Mouse (Mus musculus) heart, embryonic 14.5 days (tissue): ENCODE data around the gene Camsap1. TPM values are rescaled to one million over a fixed set of nuclear protein-coding genes. Genes with fewer than 3 reads are reported as not detected.
A peak's percentile ranks its signal among the peaks of the same experiment; 100 is the strongest.

Source experiments
- ATAC-seq: fragments of 200-750 bp; cut with Nextera tagmentation; 2 replicates; pipeline ENCODE4 v1.8.0; 2017; ENCODE audit warnings: low read depth, moderate TSS enrichment; ENCODE audit not compliant: insufficient number of reproducible peaks, insufficient read depth, low FRiP score
- H3K27ac ChIP-seq, 2 experiments: fragments of 200-500 bp in 1 of 2; fragments of 300-500 bp in 1 of 2; sonication (generic) in 1 of 2; replicated peaks in 1 of 2; 2 replicates each; pipeline ENCODE4 v1.5.1; 2012 to 2014; ENCODE audit warnings: low read depth in 2 of 2, low read length in 2 of 2, control low read depth in 1 of 2, mild to moderate bottlenecking in 1 of 2, mixed read lengths in 1 of 2; ENCODE audit not compliant: control insufficient read depth in 1 of 2, insufficient read depth in 1 of 2
- H3K27me3 ChIP-seq: fragments of 300-500 bp; sonication (generic); 2 replicates; pipeline ENCODE4 v1.6.1; 2014; ENCODE audit warnings: mild to moderate bottlenecking, low read length, control low read depth; ENCODE audit not compliant: control insufficient read depth, insufficient read depth
- H3K36me3 ChIP-seq: fragments of 300-500 bp; sonication (generic); 2 replicates; pipeline ENCODE4 v1.6.1; 2014; ENCODE audit warnings: mild to moderate bottlenecking, control low read depth, low read length, mixed read lengths; ENCODE audit not compliant: control insufficient read depth, insufficient read depth
- H3K4me1 ChIP-seq, 2 experiments: fragments of 200-500 bp in 1 of 2; fragments of 300-500 bp in 1 of 2; sonication (generic) in 1 of 2; 2 replicates each; pipeline ENCODE4 v1.6.1; 2012 to 2014; ENCODE audit warnings: low read length in 2 of 2, control low read depth in 1 of 2, mixed read lengths in 1 of 2; ENCODE audit not compliant: control insufficient read depth in 2 of 2, insufficient read depth in 2 of 2
- H3K4me2 ChIP-seq: fragments of 300-500 bp; sonication (generic); 2 replicates; pipeline ENCODE4 v1.6.1; 2014; ENCODE audit warnings: mild to moderate bottlenecking, low read length
- H3K4me3 ChIP-seq, 2 experiments: fragments of 200-500 bp in 1 of 2; fragments of 300-500 bp in 1 of 2; sonication (generic) in 1 of 2; 2 replicates each; pipeline ENCODE4 v1.5.1; 2012 to 2014; ENCODE audit warnings: low read length in 2 of 2, mild to moderate bottlenecking in 2 of 2, control low read depth in 1 of 2, low read depth in 1 of 2, moderate library complexity in 1 of 2; ENCODE audit not compliant: control insufficient read depth in 1 of 2, insufficient read depth in 1 of 2
- H3K9ac ChIP-seq: fragments of 300-500 bp; sonication (generic); 2 replicates; pipeline ENCODE4 v1.6.1; 2014; ENCODE audit warnings: mild to moderate bottlenecking, low read length
- H3K9me3 ChIP-seq: fragments of 300-500 bp; sonication (generic); 2 replicates; pipeline ENCODE4 v1.6.1; 2016; ENCODE audit warnings: low read length, control low read depth; ENCODE audit not compliant: control insufficient read depth
- WGBS: fragments of 180-500 bp; shearing (Covaris S2); extraction: QIAGEN DNeasy Blood & Tissue Kit; methylation state at CpG from one replicate; pipeline ENCODE4 v1.1.7; 2014; 5-methylcytosine and 5-hydroxymethylcytosine counted together
- polyA plus RNA-seq: library from polyadenylated mRNA; unstranded; fragments of >200 nt; fragmentation: Nextera tagmentation; extraction: Ambion mirVana; gene quantifications from 2 replicates; pipeline ENCODE4 v1.2.1, GENCODE M21; 2014

Camsap1 gene
- polyA plus RNA-seq, 1 experiment from 2014 or later, result 15.5 TPM

DNA sequence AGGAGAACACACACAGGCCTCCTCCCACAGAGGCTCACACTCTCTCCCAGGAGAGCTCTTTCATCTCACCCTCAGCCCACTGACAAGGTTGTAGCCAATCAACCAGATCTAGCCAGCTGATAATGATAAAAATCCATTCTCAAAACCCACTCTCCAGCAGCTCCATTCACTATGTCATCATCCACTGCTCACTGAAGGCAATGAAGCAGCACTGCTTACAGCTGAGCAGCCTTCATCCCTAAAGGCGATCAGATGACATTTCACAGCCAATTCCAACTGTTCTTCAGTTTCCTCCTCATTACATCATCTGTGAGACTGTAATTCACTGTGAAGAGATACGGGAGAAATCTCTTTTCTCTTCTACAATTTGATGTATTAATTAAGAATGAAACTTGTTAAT lies 39.3 kb downstream of the Camsap1 start:
- H3K9ac ChIP-seq, result no peak overlapping the region
- H3K4me1 ChIP-seq, result no peaks in the 10 kb centered on the region
- peaks cover 77% of the 10 kb centered on the region for H3K36me3 ChIP-seq
- no peaks in the 10 kb centered on the region for H3K27me3 ChIP-seq
- no peaks in the 10 kb centered on the region for H3K9me3 ChIP-seq
- ATAC-seq, result no peak
- H3K4me3 ChIP-seq, result no peak overlapping the region
- no peak overlapping the region for H3K4me2 ChIP-seq
- no peak overlapping the region for H3K27ac ChIP-seq
- WGBS, result 88% methylated on average over 2 of the region's 2 CpGs

DNA sequence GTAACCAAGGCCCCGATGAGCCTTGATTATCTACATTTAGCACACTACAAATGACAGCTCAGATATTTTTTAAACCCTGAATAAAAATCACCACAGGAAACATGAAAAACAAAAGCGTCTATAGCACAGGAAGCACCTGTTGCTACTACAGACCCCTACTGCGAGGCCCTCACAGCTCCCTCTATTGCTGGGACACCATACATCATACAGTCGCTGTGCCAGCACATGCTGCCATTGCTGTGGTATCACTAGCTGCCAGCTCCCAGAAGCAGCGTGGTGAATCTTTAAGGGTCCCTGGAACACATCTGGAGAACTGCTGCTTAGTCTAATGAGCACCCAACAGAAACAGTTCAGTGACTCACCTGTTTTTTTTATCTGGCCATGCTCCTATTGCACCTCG lies 42.6 kb downstream of the Camsap1 start:
- H3K9ac ChIP-seq, result no peak overlapping the region
- H3K27me3 ChIP-seq, result no peaks in the 10 kb centered on the region
- no peaks in the 10 kb centered on the region for H3K4me1 ChIP-seq
- H3K9me3 ChIP-seq, result no peaks in the 10 kb centered on the region
- no peak overlapping the region for H3K4me2 ChIP-seq
- peaks cover 100% of the 10 kb centered on the region for H3K36me3 ChIP-seq
- H3K4me3 ChIP-seq, result no peak overlapping the region
- ATAC-seq, result no peak
- WGBS, result 84% methylated on average over 6 of the region's 6 CpGs
- H3K27ac ChIP-seq, result no peak overlapping the region

DNA sequence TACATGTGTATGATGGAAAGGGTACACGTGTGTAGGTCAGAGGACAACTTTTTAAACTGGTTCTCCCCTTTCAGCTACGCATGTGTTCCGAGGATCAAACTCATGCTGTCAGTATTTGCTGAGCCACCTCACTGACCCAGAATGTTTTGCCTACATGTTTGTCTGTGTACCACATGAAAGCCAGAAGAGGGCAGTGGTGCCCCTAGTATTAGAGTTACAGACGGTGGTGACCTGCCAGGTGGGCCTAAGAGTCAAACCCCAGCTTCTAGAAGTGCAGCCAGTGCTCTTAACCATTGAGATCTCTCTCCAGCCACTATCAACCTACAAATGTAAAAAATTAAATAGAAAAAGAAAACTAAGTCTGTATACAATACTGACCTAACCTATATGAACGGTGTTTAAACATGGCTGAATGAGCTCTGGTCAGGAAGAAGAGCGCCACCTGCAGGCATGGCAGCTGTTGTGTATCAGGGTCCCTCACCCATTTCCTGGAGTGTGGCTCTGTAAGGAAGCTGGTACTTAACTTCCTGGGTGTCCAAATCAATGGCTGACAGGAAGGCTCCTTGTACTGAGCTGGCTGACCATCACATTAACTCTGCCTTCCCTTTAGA lies 51.7 kb downstream of the Camsap1 start:
- no peaks in the 10 kb centered on the region for H3K4me1 ChIP-seq
- WGBS, result 80% methylated on average over 6 of the region's 6 CpGs
- H3K27me3 ChIP-seq, result no peaks in the 10 kb centered on the region
- H3K27ac ChIP-seq, result no peak overlapping the region
- no peak for ATAC-seq
- H3K9ac ChIP-seq, result no peak overlapping the region
- H3K36me3 ChIP-seq, result peaks cover 95% of the 10 kb centered on the region
- no peak overlapping the region for H3K4me3 ChIP-seq
- H3K9me3 ChIP-seq, result no peaks in the 10 kb centered on the region
- H3K4me2 ChIP-seq, result no peak overlapping the region

DNA sequence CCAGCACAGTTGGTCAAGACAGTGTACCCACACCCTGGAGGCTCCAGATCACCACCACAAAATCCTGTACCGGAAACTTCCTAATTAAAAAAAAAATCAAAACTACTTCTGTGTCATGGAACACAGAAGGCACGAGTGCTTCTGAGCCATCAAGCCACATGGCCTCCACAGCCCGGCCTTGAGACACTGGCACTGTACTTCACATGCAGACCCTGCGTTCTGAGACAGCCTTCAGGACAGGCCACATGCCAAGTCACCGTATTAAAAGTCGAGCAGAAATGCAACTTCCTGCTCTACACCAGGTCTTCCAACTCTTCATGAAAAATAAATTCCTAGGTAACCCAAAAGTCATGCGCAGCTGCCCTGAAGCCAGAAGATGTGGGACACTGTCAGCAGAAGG lies 55.3 kb downstream of the Camsap1 start:
- H3K9me3 ChIP-seq, result no peaks in the 10 kb centered on the region
- no peak overlapping the region for H3K4me3 ChIP-seq
- H3K4me1 ChIP-seq, result no peaks in the 10 kb centered on the region
- no peak overlapping the region for H3K27ac ChIP-seq
- H3K4me2 ChIP-seq, result no peak overlapping the region
- H3K9ac ChIP-seq, result no peak overlapping the region
- ATAC-seq, result no peak
- H3K36me3 ChIP-seq, result peaks cover 81% of the 10 kb centered on the region
- no peaks in the 10 kb centered on the region for H3K27me3 ChIP-seq
- 91% methylated on average over 7 of the region's 7 CpGs for WGBS

DNA sequence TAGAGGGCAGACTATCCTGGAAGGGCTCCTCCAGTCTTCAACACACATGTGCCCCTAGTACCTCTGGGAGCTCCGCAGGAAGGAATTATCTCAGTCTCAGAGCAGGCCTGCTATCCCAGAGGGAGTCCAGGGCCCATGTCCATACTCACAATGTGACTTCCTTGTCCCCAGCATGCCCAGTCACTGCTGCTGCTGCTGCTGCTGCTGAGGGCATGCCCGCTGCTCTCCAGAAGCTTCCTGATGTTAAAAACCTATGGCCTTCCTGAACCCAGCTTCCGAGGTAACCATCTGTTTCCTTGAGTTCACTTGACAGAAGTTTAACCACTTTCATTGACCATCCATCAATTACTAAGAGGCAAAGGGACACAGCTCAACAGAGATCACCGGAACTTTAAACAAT lies 58.1 kb downstream of the Camsap1 start:
- no peak overlapping the region for H3K4me3 ChIP-seq
- no peak for ATAC-seq
- H3K27ac ChIP-seq, result no peak overlapping the region
- H3K9ac ChIP-seq, result no peak overlapping the region
- H3K4me2 ChIP-seq, result no peak overlapping the region
- 90% methylated on average over 4 of the region's 4 CpGs for WGBS
- peaks cover 52% of the 10 kb centered on the region for H3K36me3 ChIP-seq
- H3K9me3 ChIP-seq, result no peaks in the 10 kb centered on the region
- no peaks in the 10 kb centered on the region for H3K4me1 ChIP-seq
- H3K27me3 ChIP-seq, result no peaks in the 10 kb centered on the region

DNA sequence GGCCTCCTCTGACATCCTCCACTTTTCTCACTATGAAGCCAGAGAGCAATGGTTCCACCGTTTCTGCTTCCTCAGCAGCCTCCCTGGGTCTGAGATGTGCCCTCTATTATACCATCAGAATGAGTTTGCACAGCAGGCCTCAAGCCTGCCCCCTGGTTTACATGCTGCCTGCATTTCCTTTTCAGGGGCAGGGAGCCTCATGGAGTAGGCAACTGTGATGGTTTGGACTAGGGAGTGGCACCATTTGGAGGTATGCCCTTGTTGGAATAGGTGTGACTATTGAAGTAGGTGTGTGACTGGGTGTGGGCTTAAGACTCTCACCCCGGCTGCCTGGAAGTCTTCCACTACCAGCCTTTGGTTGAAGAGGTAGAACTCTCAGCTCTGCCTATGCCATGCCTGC lies 59.3 kb downstream of the Camsap1 start:
- no peaks in the 10 kb centered on the region for H3K27me3 ChIP-seq
- H3K9me3 ChIP-seq, result no peaks in the 10 kb centered on the region
- no peaks in the 10 kb centered on the region for H3K4me1 ChIP-seq
- no peak for ATAC-seq
- no peak overlapping the region for H3K9ac ChIP-seq
- no peak overlapping the region for H3K27ac ChIP-seq
- H3K36me3 ChIP-seq, result peaks cover 41% of the 10 kb centered on the region
- WGBS, result 93% methylated on average over 2 of the region's 2 CpGs
- no peak overlapping the region for H3K4me2 ChIP-seq
- H3K4me3 ChIP-seq, result no peak overlapping the region

DNA sequence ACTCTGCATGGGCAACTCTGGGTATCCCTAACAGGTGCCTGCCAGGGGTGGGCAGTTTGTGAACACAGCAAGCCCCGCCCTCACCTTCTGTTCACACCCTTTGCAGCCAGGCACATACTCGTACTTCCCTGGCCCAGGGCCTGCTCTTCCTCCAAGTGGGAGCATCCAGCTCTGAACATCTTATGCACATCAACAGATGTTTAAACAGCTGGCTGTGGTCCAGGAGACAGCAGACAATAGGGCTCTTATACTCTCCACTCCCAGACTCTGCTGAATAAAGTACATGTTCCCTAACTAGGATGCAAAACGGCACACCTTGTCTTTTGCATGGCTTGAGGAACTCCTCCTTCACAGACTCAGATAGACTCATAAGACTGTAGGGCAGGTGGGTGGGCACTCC lies 63.1 kb downstream of the Camsap1 start:
- Histone ChIP-seq H3K36me3 (peaks cover 7% of the 10 kb centered on the region), H3K9ac (no peak overlapping the region), H3K27ac (no peak overlapping the region), H3K27me3 (no peaks in the 10 kb centered on the region), H3K4me1 (no peaks in the 10 kb centered on the region), H3K4me2 (no peak overlapping the region), H3K4me3 (no peak overlapping the region), H3K9me3 (no peaks in the 10 kb centered on the region)
- 59% methylated on average over 3 of the region's 3 CpGs for WGBS
- ATAC-seq, result peak; percentile 35; the same call in 1 of the 2 replicates

DNA sequence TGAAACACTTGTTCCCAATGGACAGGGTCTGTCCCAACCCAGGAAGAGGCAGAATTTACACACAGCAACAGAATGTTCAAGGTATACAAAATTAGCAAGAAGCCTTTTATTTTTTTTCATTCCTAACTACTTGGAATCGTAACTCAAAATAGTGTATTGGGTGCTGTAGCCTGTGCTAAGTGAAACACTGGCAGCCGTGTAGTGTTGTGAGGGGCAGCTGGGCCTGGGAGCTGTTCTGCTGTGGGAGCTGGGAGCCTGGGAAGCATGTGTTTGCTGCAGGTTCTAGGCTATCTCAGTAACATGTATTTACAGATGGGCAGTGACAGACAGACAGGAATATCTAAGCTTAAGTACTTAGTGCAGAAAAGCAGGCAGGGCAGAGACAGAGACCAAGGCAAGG lies 64.7 kb downstream of the Camsap1 start:
- no peak overlapping the region for H3K27ac ChIP-seq
- H3K4me3 ChIP-seq, result no peak overlapping the region
- no peaks in the 10 kb centered on the region for H3K27me3 ChIP-seq
- H3K36me3 ChIP-seq, result no peaks in the 10 kb centered on the region
- no peak overlapping the region for H3K9ac ChIP-seq
- no peaks in the 10 kb centered on the region for H3K4me1 ChIP-seq
- WGBS, result 78% methylated on average over 2 of the region's 2 CpGs
- no peak overlapping the region for H3K4me2 ChIP-seq
- ATAC-seq, result no peak
- no peaks in the 10 kb centered on the region for H3K9me3 ChIP-seq
